Mouse (Mus musculus) heart, postnatal 0 days (tissue): ENCODE measurements around the gene Fndc10. TPM values are rescaled to one million over a fixed set of nuclear protein-coding genes. Genes with fewer than 3 reads are reported as not detected.

ENCODE experiments used
- ATAC-seq: fragments of 200-750 bp; cut with Nextera tagmentation; 2 replicates; pipeline ENCODE4 v1.8.0; 2017; ENCODE audit warnings: low read depth, moderate number of reproducible peaks, moderate library complexity; ENCODE audit not compliant: insufficient read depth
- DNase-seq: peaks from one replicate; pipeline ENCODE4 v3.0.0-alpha.2; 2016; ENCODE audit warnings: low spot score
- H3K27ac ChIP-seq: fragments of 300-500 bp; sonication (generic); 2 replicates; pipeline ENCODE4 v1.5.1; 2014; ENCODE audit warnings: low read depth, mild to moderate bottlenecking
- H3K27me3 ChIP-seq: fragments of 300-500 bp; sonication (generic); 2 replicates; pipeline ENCODE4 v1.6.1; 2014; ENCODE audit warnings: low read length, mixed read lengths; ENCODE audit not compliant: control insufficient read depth, insufficient read depth
- H3K36me3 ChIP-seq: fragments of 300-500 bp; sonication (generic); replicated peaks from 2 replicates; pipeline ENCODE4 v1.6.1; 2014; ENCODE audit warnings: low read length, mixed read lengths; ENCODE audit not compliant: control insufficient read depth, insufficient read depth
- H3K4me1 ChIP-seq: fragments of 300-500 bp; sonication (generic); 2 replicates; pipeline ENCODE4 v1.6.1; 2014; ENCODE audit warnings: antibody characterized with exemption; ENCODE audit not compliant: control insufficient read depth, insufficient read depth
- H3K4me2 ChIP-seq: fragments of 300-500 bp; sonication (generic); 2 replicates; pipeline ENCODE4 v1.6.1; 2014; ENCODE audit warnings: low read depth, mild to moderate bottlenecking, low read length, moderate library complexity
- H3K4me3 ChIP-seq: fragments of 300-500 bp; sonication (generic); 2 replicates; pipeline ENCODE4 v1.5.1; 2014; ENCODE audit warnings: low read depth, low read length
- H3K9ac ChIP-seq: fragments of 300-500 bp; sonication (generic); replicated peaks from 2 replicates; pipeline ENCODE4 v1.6.1; 2014; ENCODE audit warnings: low read depth, low read length, mixed read lengths
- H3K9me3 ChIP-seq: fragments of 300-500 bp; sonication (generic); replicated peaks from 2 replicates; pipeline ENCODE4 v1.6.1; 2016; ENCODE audit warnings: low read length; ENCODE audit not compliant: control insufficient read depth
- CTCF ChIP-seq: IDR thresholded peaks from 2 replicates; pipeline ENCODE4 v1.5.1; 2016; ENCODE audit warnings: antibody characterized with exemption, control low read depth, low read depth
- EP300 ChIP-seq: IDR thresholded peaks from 2 replicates; pipeline ENCODE4 v1.6.1; 2016; ENCODE audit warnings: antibody characterized with exemption, low read depth
- WGBS: fragments of 180-500 bp; shearing (Covaris S2); extraction: QIAGEN DNeasy Blood & Tissue Kit; methylation state at CpG from one replicate; pipeline ENCODE4 v1.1.7; 2014; 5-methylcytosine and 5-hydroxymethylcytosine counted together
- polyA plus RNA-seq: library from polyadenylated mRNA; unstranded; fragments of >200 nt; fragmentation: Nextera tagmentation; extraction: Ambion mirVana; gene quantifications from 2 replicates; pipeline ENCODE4 v1.2.1, GENCODE M21; 2015
- total RNA-seq: library from RNA; depleted of rRNA; stranded (reverse); fragments of >200 nt; gene quantifications from 2 replicates; pipeline ENCODE4 v1.2.3, GENCODE M21; 2014; ENCODE audit warnings: low replicate concordance

Fndc10 gene
- total and polyA plus RNA-seq, 2 experiments from 2014 or later, result 2.1 to 9.7 TPM

GRCm38 (mm10) chr4:155733267-155733666, 39.1 kb downstream of the Fndc10 start:
- Histone ChIP-seq H3K36me3 (peaks cover 27% of the 10 kb centered on the region), H3K27ac (no peak overlapping the region), H3K9ac (no peak overlapping the region), H3K4me3 (no peak overlapping the region), H3K4me2 (no peak overlapping the region), H3K9me3 (no peaks in the 10 kb centered on the region), H3K27me3 (no peaks in the 10 kb centered on the region), H3K4me1 (peaks cover 6% of the 10 kb centered on the region)
- DNase-seq (no peak), ATAC-seq (no peak)
- 84% methylated on average over 10 of the region's 10 CpGs for WGBS
- TF ChIP-seq CTCF (no peak), EP300 (no peak)

GRCm38 (mm10) chr4:155734350-155734941, 40.3 kb downstream of the Fndc10 start, which contains the start of gene Tmem240:
Tmem240 (plus strand) TSS chr4:155734800.
- Histone ChIP-seq H3K4me1 (peaks cover 6% of the 10 kb centered on the region), H3K27ac (peak within 1 kb of the TSS; percentile 75), H3K9me3 (no peaks in the 10 kb centered on the region), H3K36me3 (peaks cover 24% of the 10 kb centered on the region), H3K9ac (peak within 1 kb of the TSS; percentile 77), H3K27me3 (no peaks in the 10 kb centered on the region), H3K4me3 (peak within 1 kb of the TSS; percentile 79), H3K4me2 (peak within 1 kb of the TSS; percentile 95)
- ATAC-seq, result peak; percentile 82
- peak; percentile 87 for DNase-seq
- no peak for TF ChIP-seq EP300
- no peak for TF ChIP-seq CTCF
- under 1% methylated on average over 33 of the region's 35 CpGs for WGBS

GRCm38 (mm10) chr4:155734951-155735702, 41.0 kb downstream of the Fndc10 start:
- no peaks in the 10 kb centered on the region for H3K9me3 ChIP-seq
- ATAC-seq (peak; percentile 67), DNase-seq (peak; percentile 10)
- H3K27me3 ChIP-seq, result no peaks in the 10 kb centered on the region
- TF ChIP-seq CTCF (no peak), EP300 (no peak)
- H3K27ac ChIP-seq, result peak overlapping the region; percentile 75
- H3K4me1 ChIP-seq, result peaks cover 6% of the 10 kb centered on the region
- peaks cover 23% of the 10 kb centered on the region for H3K36me3 ChIP-seq
- H3K9ac ChIP-seq, result peak overlapping the region; percentile 77
- peak overlapping the region; percentile 79 for H3K4me3 ChIP-seq
- peak overlapping the region; percentile 95 for H3K4me2 ChIP-seq
- WGBS, result under 1% methylated on average over 54 of the region's 79 CpGs

GRCm38 (mm10) chr4:155735788-155736187, 41.6 kb downstream of the Fndc10 start:
- no peaks in the 10 kb centered on the region for H3K27me3 ChIP-seq
- peak overlapping the region; percentile 79 for H3K4me3 ChIP-seq
- DNase-seq, result no peak
- peak overlapping the region; percentile 77 for H3K9ac ChIP-seq
- H3K9me3 ChIP-seq, result no peaks in the 10 kb centered on the region
- WGBS, result 73% methylated on average over 5 of the region's 5 CpGs
- no peak for TF ChIP-seq EP300
- TF ChIP-seq CTCF, result no peak
- no peak overlapping the region for H3K27ac ChIP-seq
- H3K4me1 ChIP-seq, result peaks cover 6% of the 10 kb centered on the region
- H3K36me3 ChIP-seq, result peaks cover 30% of the 10 kb centered on the region
- H3K4me2 ChIP-seq, result peak overlapping the region; percentile 95
- ATAC-seq, result no peak

- no peak overlapping the region for H3K27ac ChIP-seq
- H3K36me3 ChIP-seq, result peaks cover 36% of the 10 kb centered on the region
- no peak for ATAC-seq
- no peak for DNase-seq
- TF ChIP-seq CTCF (no peak), EP300 (no peak)
- H3K9ac ChIP-seq, result no peak overlapping the region
- no peak overlapping the region for H3K4me3 ChIP-seq
- WGBS, result 87% methylated on average over 5 of the region's 5 CpGs
- H3K27me3 ChIP-seq, result no peaks in the 10 kb centered on the region
- no peaks in the 10 kb centered on the region for H3K9me3 ChIP-seq
- H3K4me1 ChIP-seq, result peaks cover 6% of the 10 kb centered on the region
- H3K4me2 ChIP-seq, result no peak overlapping the region
These were observed 42.3 kb downstream of the Fndc10 start for GRCm38 (mm10) chr4:155736421-155736820.
